Mouse (Mus musculus): Measurements from ENCODE around the gene Hydin.

DNA sequence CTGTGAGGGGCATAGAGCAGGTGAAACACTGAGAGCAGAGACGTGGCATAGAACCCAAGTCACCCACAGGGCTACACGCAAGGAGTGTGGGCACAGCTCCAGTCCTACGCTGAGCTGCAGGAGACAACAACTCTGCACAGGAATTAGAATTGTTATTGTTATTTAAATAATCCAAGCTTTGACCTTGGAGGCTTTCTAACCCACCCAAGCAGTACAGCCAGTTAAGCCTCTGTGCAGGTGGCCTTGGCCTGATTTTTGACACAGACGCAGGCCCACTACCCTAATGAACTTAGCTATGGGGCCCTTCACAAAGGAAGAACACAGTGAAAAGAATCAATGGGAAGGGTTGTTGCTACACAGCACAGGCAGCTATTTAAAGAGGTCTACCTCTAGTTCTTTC is 148.3 kb downstream of the Hydin start:
- TF ChIP-seq CTCF (IDR thresholded peaks at IDR 0.05; ENCODE audit: insufficient read depth, low read depth, low read length) (no peak), POLR2A (IDR thresholded peaks at IDR 0.05; ENCODE audit: insufficient read depth, low read depth, low read length) (no peak)

All from olfactory bulb, adult 2 months (tissue).